Mouse (Mus musculus) heart, embryonic 16.5 days (tissue): ENCODE data around the gene Card9. TPM values are rescaled to one million over a fixed set of nuclear protein-coding genes. Genes with fewer than 3 reads are reported as not detected.

Source experiments
- ATAC-seq: fragments of 200-750 bp; cut with Nextera tagmentation; replicated peaks from 2 replicates; pipeline ENCODE4 v1.8.0; 2017; ENCODE audit warnings: moderate number of reproducible peaks; ENCODE audit not compliant: insufficient read depth, low FRiP score; ENCODE audit errors: extremely low read depth
- H3K27ac ChIP-seq: fragments of 300-500 bp; sonication (generic); 2 replicates; pipeline ENCODE4 v1.5.1; 2014; ENCODE audit warnings: mild to moderate bottlenecking, low read length, control low read depth, moderate library complexity
- H3K27me3 ChIP-seq: fragments of 300-500 bp; sonication (generic); 2 replicates; pipeline ENCODE4 v1.6.1; 2014; ENCODE audit warnings: low read length, mixed read lengths; ENCODE audit not compliant: control insufficient read depth, insufficient read depth
- H3K36me3 ChIP-seq: fragments of 300-500 bp; sonication (generic); 2 replicates; pipeline ENCODE4 v1.6.1; 2014; ENCODE audit not compliant: control insufficient read depth, insufficient read depth
- H3K4me1 ChIP-seq: fragments of 300-500 bp; sonication (generic); 2 replicates; pipeline ENCODE4 v1.6.1; 2014; ENCODE audit warnings: low read length, mixed read lengths; ENCODE audit not compliant: control insufficient read depth, insufficient read depth
- H3K4me2 ChIP-seq: fragments of 300-500 bp; sonication (generic); 2 replicates; pipeline ENCODE4 v1.6.1; 2014; ENCODE audit warnings: low read depth, mild to moderate bottlenecking, control low read depth, low read length
- H3K4me3 ChIP-seq: fragments of 300-500 bp; sonication (generic); 2 replicates; pipeline ENCODE4 v1.5.1; 2014; ENCODE audit warnings: mild to moderate bottlenecking, control low read depth, low read length
- H3K9ac ChIP-seq: fragments of 300-500 bp; sonication (generic); 2 replicates; pipeline ENCODE4 v1.6.1; 2014; ENCODE audit warnings: low read length, control low read depth
- H3K9me3 ChIP-seq: fragments of 300-500 bp; sonication (generic); replicated peaks from 2 replicates; pipeline ENCODE4 v1.6.1; 2016; ENCODE audit warnings: low read length; ENCODE audit not compliant: control insufficient read depth
- WGBS: fragments of 180-500 bp; shearing (Covaris S2); extraction: QIAGEN DNeasy Blood & Tissue Kit; methylation state at CpG from one replicate; pipeline ENCODE4 v1.1.7; 2014; 5-methylcytosine and 5-hydroxymethylcytosine counted together
- polyA plus RNA-seq: library from polyadenylated mRNA; unstranded; fragments of >200 nt; fragmentation: Nextera tagmentation; extraction: Ambion mirVana; gene quantifications from 2 replicates; pipeline ENCODE4 v1.2.1, GENCODE M21; 2015

The Card9 gene
- polyA plus RNA-seq, 1 experiment from 2014 or later: 1.2 TPM

- Histone ChIP-seq H3K4me3 (no peak overlapping the region), H3K27ac (peak overlapping the region; percentile 83), H3K4me1 (peaks cover 43% of the 10 kb centered on the region), H3K36me3 (peaks cover 23% of the 10 kb centered on the region), H3K9me3 (no peaks in the 10 kb centered on the region), H3K4me2 (0 out of 2 replicates have a peak overlapping the region, but pooled peaks have one; percentile 19), H3K27me3 (no peaks in the 10 kb centered on the region), H3K9ac (peak overlapping the region; percentile 39; the same call in 1 of the 2 replicates)
- WGBS: 36% methylated on average over 2 of the region's 2 CpGs
- peak; percentile 30; the same call in 1 of the 2 replicates for ATAC-seq
Observed at GRCm38 (mm10) chr2:26324917-26325316, 35.8 kb downstream of the Card9 start.

- Histone ChIP-seq H3K4me3 (no peak overlapping the region), H3K4me1 (peaks cover 37% of the 10 kb centered on the region), H3K27ac (peak overlapping the region; percentile 83), H3K36me3 (peaks cover 23% of the 10 kb centered on the region), H3K4me2 (0 out of 2 replicates have a peak overlapping the region, but pooled peaks have one; percentile 14), H3K9ac (no peak overlapping the region), H3K9me3 (no peaks in the 10 kb centered on the region), H3K27me3 (no peaks in the 10 kb centered on the region)
- WGBS: 68% methylated on average over 13 of the region's 13 CpGs
- ATAC-seq: peak; percentile 73
Observed at GRCm38 (mm10) chr2:26323589-26324325, 37.0 kb downstream of the Card9 start.

GRCm38 (mm10) chr2:26320245-26321185 is 40.2 kb downstream of the Card9 start:
- Histone ChIP-seq H3K4me3 (no peak overlapping the region), H3K27ac (no peak overlapping the region), H3K9ac (no peak overlapping the region), H3K27me3 (no peaks in the 10 kb centered on the region), H3K9me3 (no peaks in the 10 kb centered on the region), H3K4me2 (no peak overlapping the region), H3K36me3 (peaks cover 8% of the 10 kb centered on the region; the same call in 1 of the 2 replicates), H3K4me1 (peaks cover 53% of the 10 kb centered on the region)
- no peak for ATAC-seq
- 80% methylated on average over 14 of the region's 14 CpGs for WGBS

GRCm38 (mm10) chr2:26319519-26320244 is 41.0 kb downstream of the Card9 start:
- Histone ChIP-seq H3K4me1 (peaks cover 50% of the 10 kb centered on the region), H3K36me3 (peaks cover 8% of the 10 kb centered on the region; the same call in 1 of the 2 replicates), H3K4me3 (no peak overlapping the region), H3K4me2 (no peak overlapping the region), H3K9me3 (no peaks in the 10 kb centered on the region), H3K27me3 (no peaks in the 10 kb centered on the region), H3K27ac (no peak overlapping the region), H3K9ac (no peak overlapping the region; the same call in 1 of the 2 replicates)
- WGBS: 88% methylated on average over 13 of the region's 13 CpGs
- no peak for ATAC-seq

- H3K9ac ChIP-seq: no peak overlapping the region; the same call in 1 of the 2 replicates
Observed at GRCm38 (mm10) chr2:26319109-26319508, 41.6 kb downstream of the Card9 start.

GRCm38 (mm10) chr2:26317991-26318672 is 42.6 kb downstream of the Card9 start:
- no peak for ATAC-seq
- whole genome bisulfite sequencing: 79% methylated on average over 3 of the region's 3 CpGs
- Histone ChIP-seq H3K27ac (no peak overlapping the region), H3K36me3 (no peaks in the 10 kb centered on the region), H3K9me3 (no peaks in the 10 kb centered on the region), H3K4me1 (peaks cover 44% of the 10 kb centered on the region), H3K27me3 (no peaks in the 10 kb centered on the region), H3K9ac (no peak overlapping the region), H3K4me2 (no peak overlapping the region), H3K4me3 (no peak overlapping the region)

More at GRCm38 (mm10) chr2:26319109-26319508, 41.6 kb downstream of the Card9 start:
- H3K27me3 ChIP-seq: no peaks in the 10 kb centered on the region
- H3K36me3 ChIP-seq: peaks cover 4% of the 10 kb centered on the region; the same call in 1 of the 2 replicates
- H3K9me3 ChIP-seq: no peaks in the 10 kb centered on the region
- ATAC-seq: no peak
- H3K4me1 ChIP-seq: peaks cover 49% of the 10 kb centered on the region
- no peak overlapping the region for H3K27ac ChIP-seq
- 88% methylated on average over 9 of the region's 9 CpGs for WGBS
- H3K4me3 ChIP-seq: no peak overlapping the region
- no peak overlapping the region for H3K4me2 ChIP-seq

- Histone ChIP-seq H3K9me3 (no peaks in the 10 kb centered on the region), H3K4me1 (peaks cover 46% of the 10 kb centered on the region), H3K27me3 (no peaks in the 10 kb centered on the region), H3K36me3 (no peaks in the 10 kb centered on the region), H3K9ac (0 out of 2 replicates have a peak overlapping the region, but pooled peaks have one; percentile 96), H3K4me2 (peak overlapping the region; percentile 77), H3K4me3 (no peak overlapping the region), H3K27ac (peak overlapping the region; percentile 95)
- WGBS: 61% methylated on average over 3 of the region's 3 CpGs
- no peak for ATAC-seq
Observed at GRCm38 (mm10) chr2:26317371-26317770, 43.3 kb downstream of the Card9 start.
